11 mouse cellular contexts compared by ENCODE assay signal in genomic region chr7:127925252-127925651, GRCm38 (mm10). TPM values are rescaled to one million over a fixed set of nuclear protein-coding genes. Genes with fewer than 3 reads are reported as not detected.
DNase-seq lines count a peak whose midpoint lies in the region; ATAC-seq and TF ChIP-seq lines count a peak whose summit lies in the region.
"Had no signal": no experiment of that assay in that cellular context is flagged by ENCODE, and none has a peak within 500 bp of the region (broad histone marks: within the 10 kb centered on the region; RNA-seq: fewer than 3 reads in every experiment).

No protein-coding gene starts in this region.

- H3K36me3 ChIP-seq in kidney, postnatal 0 days (ENCODE audit: insufficient read depth, low read length) = peaks cover 22% of the 10 kb centered on the region

- TF ChIP-seq CTCF in kidney, postnatal 0 days (IDR thresholded peaks at IDR 0.05; ENCODE audit: low read depth) = no peak

- DNase-seq in R1 (ENCODE audit: low read depth, low spot score) = peak; percentile 72
- peak; percentile 88 for DNase-seq in fat pad, adult 2 months (ENCODE audit: extremely low read depth, low read depth, low spot score)
- peak; percentile 66 for DNase-seq in kidney, postnatal 0 days (ENCODE audit: low spot score)
- DNase-seq in lung, postnatal 25 days (ENCODE audit: low spot score) = peak; percentile 86
- no peak for DNase-seq in right cerebral cortex, postnatal 4 days
- DNase-seq in heart, adult 8-10 months (ENCODE audit: low spot score) = no peak
- DNase-seq in spleen, adult 18-20 months = no peak
- DNase-seq: liver, embryonic 13.5 days had no signal

- no peaks in the 10 kb centered on the region for H3K27me3 ChIP-seq in kidney, postnatal 0 days (ENCODE audit: insufficient read depth, low read length)
- H3K27me3 ChIP-seq: CH12.LX; liver, embryonic 13.5 days had no signal

- no peak overlapping the region for H3K4me2 ChIP-seq in kidney, postnatal 0 days (ENCODE audit: low read length)
- H3K4me2 ChIP-seq: liver, embryonic 13.5 days had no signal

- peaks cover 20% of the 10 kb centered on the region for H3K4me1 ChIP-seq in kidney, postnatal 0 days (replicated peaks; ENCODE audit: insufficient read depth, low read length)

- H3K9ac ChIP-seq in kidney, postnatal 0 days (ENCODE audit: low read depth, low read length) = 0 out of 2 replicates have a peak overlapping the region, but pooled peaks have one; percentile 24
- H3K9ac ChIP-seq: liver, embryonic 13.5 days had no signal

- peak; percentile 81 for ATAC-seq in kidney, postnatal 0 days (replicated peaks; ENCODE audit: low FRiP score, low read depth)
- ATAC-seq: hindbrain, embryonic 16.5 days had no signal

- no peaks in the 10 kb centered on the region for H3K9me3 ChIP-seq in kidney, postnatal 0 days (replicated peaks; ENCODE audit: low read length)
- H3K9me3 ChIP-seq: heart, embryonic 10.5 days; liver, embryonic 13.5 days had no signal

- no peak overlapping the region for H3K4me3 ChIP-seq in kidney, postnatal 0 days (replicated peaks; ENCODE audit: low read depth, low read length)
- H3K4me3 ChIP-seq: heart, embryonic 10.5 days; liver, embryonic 13.5 days had no signal

- WGBS in kidney, postnatal 0 days = 43% methylated on average over 5 of the region's 5 CpGs

- H3K27ac ChIP-seq in kidney, postnatal 0 days = peak overlapping the region; percentile 93
- H3K27ac ChIP-seq: heart, embryonic 10.5 days; liver, embryonic 13.5 days had no signal

RNA-seq across cellular contexts. Expression of gene Prss8, which starts 4.7 kb away (rescaled TPM):
- 125 and 139 TPM in 2 replicates for polyA plus RNA-seq in kidney, postnatal 0 days (2015; fragmentation: Nextera tagmentation; extraction: Ambion mirVana)
- total RNA-seq in heart, adult 8-10 months (2022) = not detected

RNA-seq across cellular contexts. Expression of gene Kat8, which starts 12.9 kb away (rescaled TPM):
- polyA plus RNA-seq in kidney, postnatal 0 days (2015; fragmentation: Nextera tagmentation; extraction: Ambion mirVana) = 30.9 and 32.2 TPM in 2 replicates
- 10 to 100 TPM; 13.6 to 16.8 (median 15.3) TPM for total RNA-seq in heart, adult 8-10 months (2022)

RNA-seq across cellular contexts. Expression of gene Prss36, which starts 21.3 kb away (rescaled TPM):
- 11.7 and 13.0 TPM in 2 replicates for polyA plus RNA-seq in kidney, postnatal 0 days (2015; fragmentation: Nextera tagmentation; extraction: Ambion mirVana)
- 10 to 100 TPM in 1 of 4 experiments, 1 to 10 TPM in 3; 8.7 to 10.4 (median 8.9) TPM for total RNA-seq in heart, adult 8-10 months (2022)

RNA-seq across cellular contexts. Expression of gene Bckdk, which starts 21.4 kb away (rescaled TPM):
- polyA plus RNA-seq in kidney, postnatal 0 days (2015; fragmentation: Nextera tagmentation; extraction: Ambion mirVana) = 120 and 125 TPM in 2 replicates
- 100 to 1,000 TPM; 119 to 144 (median 142) TPM for total RNA-seq in heart, adult 8-10 months (2022)

RNA-seq across cellular contexts. Expression of gene Vkorc1, which starts 29.8 kb away (rescaled TPM):
- 162 and 165 TPM in 2 replicates for polyA plus RNA-seq in kidney, postnatal 0 days (2015; fragmentation: Nextera tagmentation; extraction: Ambion mirVana)
- 10 to 100 TPM; 14.2 to 19.1 (median 17.3) TPM for total RNA-seq in heart, adult 8-10 months (2022)

Comparison
In these comparisons a context has a peak if more than half of its experiments do, and no peak if none do; other contexts are left out.
1. DNase-seq: peak in R1 (single experiment), fat pad, adult 2 months (single experiment), kidney, postnatal 0 days (single experiment) and lung, postnatal 25 days (single experiment); none in right cerebral cortex, postnatal 4 days (single experiment), heart, adult 8-10 months (single experiment) and spleen, adult 18-20 months (0 of 2).